Mouse (Mus musculus): ENCODE results near the gene 2310033P09Rik. TPM values are rescaled to one million over a fixed set of nuclear protein-coding genes. Genes with fewer than 3 reads are reported as not detected.

2310033P09Rik gene
- polyA plus RNA-seq, 1 experiment from 2014 or later = 36.2 TPM

DNA sequence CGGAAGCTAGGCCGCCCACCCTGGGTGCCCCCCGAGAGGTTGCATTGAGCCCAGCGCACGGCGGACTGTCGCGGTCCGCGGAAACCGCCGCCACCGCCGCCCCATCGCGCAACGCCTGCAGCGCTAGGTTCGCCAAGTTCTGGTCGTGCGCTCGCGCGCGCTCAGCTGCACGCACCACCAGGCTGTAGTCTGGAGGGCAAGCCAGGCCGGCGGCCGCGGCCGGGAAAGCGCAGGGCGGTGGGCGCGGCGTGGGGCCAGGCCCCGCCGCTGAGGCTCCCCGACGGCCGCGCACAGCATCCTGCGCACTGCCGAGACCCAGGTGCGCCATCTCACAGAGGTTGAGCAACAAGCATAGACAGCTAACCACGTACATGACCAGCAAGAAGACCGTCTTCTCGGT is 31.6 kb upstream of the 2310033P09Rik start:
- peaks cover 80% of the 10 kb centered on the region for H3K27me3 ChIP-seq
- no peak overlapping the region for H3K4me2 ChIP-seq
- WGBS = 4% methylated on average over 48 of the region's 48 CpGs

DNA sequence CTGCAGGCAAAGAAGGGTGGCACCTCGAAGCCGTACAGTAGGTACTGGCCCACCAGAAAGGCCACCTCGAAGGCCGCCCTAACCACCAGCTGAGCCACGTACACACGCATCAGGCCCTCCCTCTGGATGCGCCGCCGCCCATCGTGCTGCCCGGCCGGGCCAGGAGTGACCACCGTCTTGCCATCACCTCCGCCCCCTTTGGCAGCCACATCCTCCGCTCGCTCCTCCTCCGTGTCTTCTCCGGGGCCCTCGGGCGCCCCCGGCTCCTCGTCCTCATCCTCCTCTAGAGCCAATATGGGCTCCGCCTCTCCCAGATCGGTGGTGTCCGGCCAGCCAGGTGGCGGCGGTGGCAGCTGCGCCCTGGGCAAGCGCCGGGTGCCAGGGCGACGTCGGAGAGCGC is 31.2 kb upstream of the 2310033P09Rik start:
- no peak for ATAC-seq (ENCODE audit: low FRiP score)
- Histone ChIP-seq H3K27me3 (peaks cover 77% of the 10 kb centered on the region), H3K4me1 (0 out of 2 replicates have a peak, but pooled peaks cover 3% of the 10 kb centered on the region), H3K9me3 (no peaks in the 10 kb centered on the region), H3K4me3 (replicated peaks) (0 out of 2 replicates have a peak overlapping the region, but pooled peaks have one; percentile 10), H3K27ac (no peak overlapping the region), H3K36me3 (replicated peaks) (no peaks in the 10 kb centered on the region), H3K9ac (no peak overlapping the region), H3K4me2 (no peak overlapping the region)
- 7% methylated on average over 34 of the region's 34 CpGs for WGBS

More for the DNA sequence above, 31.6 kb upstream of the 2310033P09Rik start:
- ATAC-seq (ENCODE audit: low FRiP score) = no peak
- Histone ChIP-seq H3K27ac (no peak overlapping the region), H3K9me3 (no peaks in the 10 kb centered on the region), H3K4me3 (replicated peaks) (peak overlapping the region; percentile 10; the same call in 1 of the 2 replicates), H3K4me1 (0 out of 2 replicates have a peak, but pooled peaks cover 3% of the 10 kb centered on the region), H3K9ac (no peak overlapping the region), H3K36me3 (replicated peaks) (no peaks in the 10 kb centered on the region)

DNA sequence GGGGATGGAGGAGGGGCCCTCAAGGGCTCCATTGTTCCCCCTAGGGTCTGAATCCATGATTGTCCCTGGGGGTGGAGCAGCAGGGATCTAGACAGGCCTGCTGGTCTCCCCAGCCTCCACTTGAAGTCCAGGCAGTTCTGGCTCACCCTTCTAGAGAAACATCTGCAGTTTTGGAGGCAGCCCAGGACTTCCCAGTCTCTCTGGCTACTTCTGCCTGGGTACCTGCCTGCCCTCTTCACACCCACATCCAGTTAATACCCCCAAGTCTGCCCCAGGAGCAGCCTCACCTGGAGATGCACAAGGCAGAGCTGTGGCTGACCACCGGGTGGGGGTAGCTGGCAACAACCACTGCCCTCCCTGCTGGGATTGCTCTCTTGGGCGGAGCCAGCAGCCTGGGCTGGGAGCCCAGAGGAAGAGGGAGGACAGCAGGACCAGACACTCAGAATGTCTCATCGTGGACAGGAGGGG is 25.2 kb upstream of the 2310033P09Rik start, which contains the start of gene Gjc2:
TSS of gene Gjc2 (minus strand) at position 350 of the 468 bp plus-strand sequence.
- no peak within 1 kb of the TSS for H3K27ac ChIP-seq
- H3K9me3 ChIP-seq = no peaks in the 10 kb centered on the region
- WGBS = 41% methylated on average over 3 of the region's 3 CpGs
- H3K4me2 ChIP-seq = no peak within 1 kb of the TSS
- peaks cover 23% of the 10 kb centered on the region for H3K27me3 ChIP-seq
- ATAC-seq (ENCODE audit: low FRiP score) = no peak
- H3K4me3 ChIP-seq (replicated peaks) = no peak within 1 kb of the TSS
- no peaks in the 10 kb centered on the region for H3K4me1 ChIP-seq
- H3K36me3 ChIP-seq (replicated peaks) = peaks cover 31% of the 10 kb centered on the region
- H3K9ac ChIP-seq = no peak within 1 kb of the TSS

DNA sequence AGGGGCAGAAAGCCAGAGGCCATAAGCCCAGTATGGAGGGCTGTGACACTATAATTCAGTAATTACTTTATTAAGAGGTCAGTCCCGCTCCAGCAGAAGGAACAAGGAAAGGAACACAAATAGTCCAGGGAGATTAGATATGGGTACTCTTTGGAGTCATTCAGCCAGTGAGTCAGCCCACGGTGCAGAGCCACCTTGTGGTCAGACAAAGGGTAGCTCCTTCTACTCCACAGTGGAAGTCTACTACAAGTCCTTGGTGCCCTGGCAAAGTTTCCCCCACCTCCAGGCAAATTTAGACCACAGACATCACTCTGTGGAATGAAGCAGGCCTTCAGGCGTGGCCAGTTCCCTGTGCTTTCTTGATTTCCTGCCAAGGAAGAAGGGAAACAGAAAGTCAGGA is 24.3 kb upstream of the 2310033P09Rik start:
- 38% methylated on average over 3 of the region's 3 CpGs for WGBS
- H3K4me2 ChIP-seq = no peak overlapping the region
- H3K9ac ChIP-seq = no peak overlapping the region
- no peaks in the 10 kb centered on the region for H3K4me1 ChIP-seq
- no peak overlapping the region for H3K27ac ChIP-seq
- no peak overlapping the region for H3K4me3 ChIP-seq (replicated peaks)
- H3K9me3 ChIP-seq = no peaks in the 10 kb centered on the region
- no peak for ATAC-seq (ENCODE audit: low FRiP score)
- peaks cover 14% of the 10 kb centered on the region for H3K27me3 ChIP-seq
- peaks cover 31% of the 10 kb centered on the region for H3K36me3 ChIP-seq (replicated peaks)

DNA sequence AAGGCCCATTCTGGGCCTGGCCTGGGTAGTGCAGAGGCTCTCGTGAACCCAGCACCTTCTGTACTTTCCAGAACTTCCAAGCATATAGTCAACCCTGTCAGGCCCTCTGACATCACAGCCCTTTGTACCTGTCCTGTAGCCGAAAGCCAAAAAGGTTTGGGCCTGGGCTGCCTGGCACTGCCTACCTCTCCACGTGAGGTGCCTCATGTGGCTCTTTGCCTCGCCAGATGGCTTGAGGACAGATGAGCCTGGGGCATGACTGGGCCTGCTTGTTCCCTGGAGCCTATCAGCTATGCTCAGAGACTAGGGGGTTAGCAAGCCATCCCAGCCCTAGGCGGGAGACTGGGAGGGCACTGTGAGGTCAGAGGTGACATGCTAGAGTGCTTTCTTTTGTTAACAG is 22.6 kb upstream of the 2310033P09Rik start:
- Histone ChIP-seq H3K27ac (no peak overlapping the region), H3K4me3 (replicated peaks) (no peak overlapping the region), H3K4me1 (peaks cover 7% of the 10 kb centered on the region; the same call in 1 of the 2 replicates), H3K9me3 (no peaks in the 10 kb centered on the region), H3K36me3 (replicated peaks) (peaks cover 31% of the 10 kb centered on the region), H3K27me3 (peaks cover 2% of the 10 kb centered on the region; the same call in 1 of the 2 replicates), H3K4me2 (no peak overlapping the region), H3K9ac (no peak overlapping the region)
- no peak for ATAC-seq (ENCODE audit: low FRiP score)
- WGBS = 85% methylated on average over 5 of the region's 5 CpGs

DNA sequence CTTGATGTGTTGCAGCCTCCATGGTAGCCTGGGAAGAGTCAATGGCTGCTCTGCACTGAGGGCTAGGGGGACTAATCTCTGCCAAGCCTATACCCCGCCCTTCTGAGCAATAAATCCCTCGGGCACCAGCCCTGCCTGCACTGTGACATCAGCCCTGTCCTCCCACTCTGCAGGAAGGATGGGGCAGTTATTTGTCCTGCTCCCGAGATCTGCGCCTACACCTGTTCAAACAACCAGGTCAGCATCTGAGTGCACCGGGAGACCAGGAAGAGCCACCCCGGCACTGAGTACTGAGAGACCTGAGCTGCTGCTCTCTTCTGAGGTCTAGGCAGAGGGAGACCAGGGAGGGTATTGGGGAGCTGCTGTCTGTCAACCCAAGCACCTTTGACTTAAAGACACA is 20.4 kb upstream of the 2310033P09Rik start:
- WGBS = 91% methylated on average over 6 of the region's 6 CpGs
- H3K4me3 ChIP-seq (replicated peaks) = no peak overlapping the region
- H3K4me2 ChIP-seq = no peak overlapping the region
- peaks cover 12% of the 10 kb centered on the region for H3K4me1 ChIP-seq
- no peak overlapping the region for H3K9ac ChIP-seq
- no peaks in the 10 kb centered on the region for H3K9me3 ChIP-seq
- no peak overlapping the region for H3K27ac ChIP-seq
- ATAC-seq (ENCODE audit: low FRiP score) = no peak
- no peaks in the 10 kb centered on the region for H3K27me3 ChIP-seq
- peaks cover 31% of the 10 kb centered on the region for H3K36me3 ChIP-seq (replicated peaks)

DNA sequence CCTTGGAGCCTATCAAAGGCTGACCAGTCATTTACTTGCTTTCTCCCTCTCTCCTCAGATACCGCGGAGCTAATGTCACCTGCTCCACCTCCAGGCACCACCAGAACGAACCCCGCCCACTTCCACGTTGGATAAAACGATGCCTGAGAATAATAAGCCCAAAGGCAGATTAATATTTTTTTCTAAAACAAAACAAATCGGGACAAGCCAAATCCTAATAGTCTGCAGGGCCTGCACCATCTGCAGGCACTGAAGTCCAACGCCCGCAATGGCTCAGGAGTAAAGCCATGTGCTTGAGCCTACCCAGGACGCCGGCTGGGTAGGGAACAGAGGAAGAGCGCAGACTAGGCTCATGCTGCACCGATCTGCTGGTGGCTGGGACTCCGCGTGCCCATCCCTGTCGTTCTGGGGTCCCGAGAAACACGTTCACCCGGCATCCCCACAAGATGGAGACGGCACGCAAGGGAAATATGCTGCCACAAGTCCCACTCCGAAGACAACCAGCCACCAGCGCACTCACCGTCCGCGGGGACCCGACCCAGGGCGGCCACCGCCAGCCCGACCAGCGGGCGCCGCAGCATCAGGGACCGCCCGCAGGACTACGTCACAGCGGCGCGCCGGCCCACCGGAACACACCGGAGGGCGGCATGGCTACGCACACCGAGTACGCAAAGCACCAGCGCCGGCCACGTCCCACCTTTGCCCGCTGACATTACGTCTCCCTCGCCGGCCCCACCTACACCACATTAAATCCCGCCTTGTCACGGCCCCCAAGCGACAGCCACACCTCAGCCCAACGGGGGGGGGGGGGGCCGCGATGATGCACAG is 16.7 kb upstream of the 2310033P09Rik start:
- peak; percentile 96 for ATAC-seq (ENCODE audit: low FRiP score)
- Histone ChIP-seq H3K27me3 (no peaks in the 10 kb centered on the region), H3K9me3 (no peaks in the 10 kb centered on the region), H3K4me2 (peak overlapping the region; percentile 64), H3K36me3 (replicated peaks) (no peaks in the 10 kb centered on the region; the same call in 1 of the 2 replicates), H3K9ac (peak overlapping the region; percentile 57), H3K27ac (peak overlapping the region; percentile 88), H3K4me1 (peaks cover 12% of the 10 kb centered on the region), H3K4me3 (replicated peaks) (peak overlapping the region; percentile 60)
- under 1% methylated on average over 54 of the region's 59 CpGs for WGBS

DNA sequence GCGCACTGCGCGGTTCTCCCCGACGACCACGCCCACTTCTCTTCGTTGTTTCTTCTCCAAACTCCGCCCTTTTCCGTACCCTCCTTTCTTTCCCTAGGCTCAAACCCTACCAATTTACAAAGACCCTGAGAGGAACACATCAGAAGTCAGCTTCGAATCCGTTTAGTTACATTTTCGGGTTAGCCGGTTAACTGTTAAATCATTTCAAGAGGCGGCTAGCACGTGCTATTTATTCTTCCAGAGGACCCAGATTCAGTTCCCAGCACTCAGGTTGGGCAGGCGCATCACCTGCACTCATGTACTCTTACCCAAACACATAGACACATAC is 16.1 kb upstream of the 2310033P09Rik start, which contains the start of gene Guk1:
TSS of gene Guk1 (minus strand) at position 154 of the 328 bp plus-strand sequence.
- Histone ChIP-seq H3K9ac (peak within 1 kb of the TSS; percentile 57), H3K9me3 (no peaks in the 10 kb centered on the region), H3K27me3 (no peaks in the 10 kb centered on the region), H3K4me1 (peaks cover 12% of the 10 kb centered on the region), H3K36me3 (replicated peaks) (no peaks in the 10 kb centered on the region), H3K4me2 (peak within 1 kb of the TSS; percentile 64), H3K4me3 (replicated peaks) (peak within 1 kb of the TSS; percentile 60), H3K27ac (peak within 1 kb of the TSS; percentile 88)
- WGBS = 5% methylated on average over 16 of the region's 16 CpGs
- ATAC-seq (ENCODE audit: low FRiP score) = peak; percentile 33; the same call in 1 of the 2 replicates

DNA sequence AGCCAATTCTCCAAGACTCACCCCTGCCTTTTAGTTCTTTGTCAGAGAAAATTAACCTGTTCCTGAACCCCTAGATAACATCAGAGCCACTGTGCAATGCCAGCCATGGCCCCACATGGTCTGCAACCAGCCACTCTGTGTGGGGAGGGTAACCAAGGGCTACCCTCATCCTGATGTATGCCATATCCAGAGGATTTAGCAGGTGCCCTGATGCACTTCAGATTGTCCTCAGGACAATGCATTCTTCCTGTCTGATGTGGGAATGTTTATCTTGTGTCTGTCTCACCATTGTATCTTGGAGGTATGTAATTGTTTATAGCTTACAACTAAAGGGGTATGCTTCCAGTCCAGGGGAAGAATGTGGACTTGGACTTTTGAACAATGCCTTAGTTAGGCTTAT is 11.9 kb upstream of the 2310033P09Rik start:
- Histone ChIP-seq H3K36me3 (replicated peaks) (0 out of 2 replicates have a peak, but pooled peaks cover 7% of the 10 kb centered on the region), H3K4me3 (replicated peaks) (no peak overlapping the region), H3K9me3 (no peaks in the 10 kb centered on the region), H3K27me3 (no peaks in the 10 kb centered on the region), H3K9ac (no peak overlapping the region), H3K4me1 (peaks cover 4% of the 10 kb centered on the region), H3K4me2 (no peak overlapping the region), H3K27ac (no peak overlapping the region)
- no peak for ATAC-seq (ENCODE audit: low FRiP score)

DNA sequence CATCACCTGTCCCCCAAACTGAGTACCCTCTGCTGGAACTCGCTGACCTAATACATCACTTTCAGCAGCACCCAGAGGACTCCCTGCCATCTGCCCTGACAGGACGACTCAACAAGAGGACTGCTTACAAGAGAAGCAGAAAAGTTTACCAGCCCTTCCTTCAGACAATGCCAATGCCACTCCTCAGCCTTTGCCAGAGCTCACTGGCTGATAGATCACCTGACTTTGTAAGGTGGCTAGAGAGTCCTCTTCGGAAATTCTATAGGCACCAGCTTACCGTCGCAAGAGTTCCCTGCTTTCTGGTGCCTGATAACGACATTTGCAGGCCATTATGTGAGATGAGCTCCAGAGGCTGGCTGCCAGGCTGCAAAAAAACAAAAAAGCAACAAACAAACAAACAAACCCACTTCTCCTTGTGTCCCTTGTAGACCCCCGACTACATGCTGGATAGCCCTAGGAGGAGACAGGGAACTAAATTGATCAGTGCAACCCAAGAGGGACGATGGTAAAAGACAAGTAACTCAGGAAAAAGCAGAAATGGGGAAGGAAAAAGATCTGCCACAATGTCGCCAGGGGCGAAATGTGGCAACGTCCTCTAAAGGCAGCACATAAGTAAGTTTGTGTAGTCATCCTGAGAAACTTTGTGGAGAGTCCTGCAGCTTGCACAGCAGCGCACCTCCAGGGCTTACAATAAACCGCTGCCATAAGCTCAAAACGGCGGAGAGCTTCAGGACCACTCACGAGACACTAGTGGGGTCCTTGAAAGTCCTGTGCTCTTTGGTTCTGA is 6.7 kb upstream of the 2310033P09Rik start:
- Histone ChIP-seq H3K27me3 (no peaks in the 10 kb centered on the region), H3K36me3 (replicated peaks) (peaks cover 26% of the 10 kb centered on the region), H3K9ac (peak overlapping the region; percentile 81), H3K4me2 (peak overlapping the region; percentile 82), H3K4me3 (replicated peaks) (peak overlapping the region; percentile 87), H3K9me3 (no peaks in the 10 kb centered on the region), H3K4me1 (peaks cover 19% of the 10 kb centered on the region), H3K27ac (no peak overlapping the region)
- 38% methylated on average over 16 of the region's 16 CpGs for WGBS
- no peak for ATAC-seq (ENCODE audit: low FRiP score)

DNA sequence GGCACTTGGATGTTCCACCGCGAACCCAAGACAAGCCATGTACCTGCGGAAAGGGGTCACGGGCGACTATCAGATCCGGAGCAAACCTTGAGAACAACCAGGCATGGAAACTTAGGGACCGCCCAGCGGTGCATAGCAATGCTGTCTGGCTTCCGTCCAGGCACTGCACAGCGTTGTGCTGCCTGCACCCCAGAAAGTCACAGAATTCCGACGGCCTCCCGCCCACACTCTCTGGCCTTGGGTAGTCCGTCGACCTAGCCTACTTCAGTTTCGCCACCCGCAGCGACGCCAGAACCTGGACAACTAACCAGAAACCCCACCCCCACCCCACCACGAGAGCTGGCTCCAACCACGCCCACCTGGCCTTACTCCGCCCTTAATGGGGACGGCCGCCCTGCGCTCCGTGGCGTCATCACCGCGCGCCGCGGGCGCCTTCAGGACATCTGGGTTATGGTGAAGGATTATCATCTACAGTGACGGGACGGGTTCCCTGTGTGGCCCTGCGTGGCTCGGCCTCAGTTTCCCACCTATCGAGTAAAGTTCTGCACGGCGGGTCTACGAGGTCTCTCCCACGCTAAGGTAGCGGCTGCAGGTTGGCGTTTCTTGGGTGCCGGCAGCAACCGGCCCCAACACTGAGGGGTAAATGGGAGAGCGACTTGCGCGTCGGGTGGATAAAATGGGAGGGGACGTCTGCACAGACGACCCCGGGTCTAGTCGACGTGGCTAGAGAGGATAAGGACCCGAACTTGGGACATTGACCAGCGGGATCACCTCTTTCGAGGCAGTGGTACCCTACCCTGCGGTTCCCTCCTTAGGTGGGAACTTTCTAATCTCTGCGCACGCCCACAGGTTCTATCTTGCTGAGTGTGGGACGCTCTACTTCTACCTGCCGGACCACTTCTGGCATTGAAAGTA is 5.8 kb upstream of the 2310033P09Rik start, which contains the start of gene Mrpl55:
TSS of gene Mrpl55 (plus strand) at position 406 of the 915 bp plus-strand sequence.
- WGBS = under 1% methylated on average over 63 of the region's 63 CpGs
- Histone ChIP-seq H3K9ac (peak within 1 kb of the TSS; percentile 81), H3K4me2 (peak within 1 kb of the TSS; percentile 82), H3K9me3 (no peaks in the 10 kb centered on the region), H3K27me3 (no peaks in the 10 kb centered on the region), H3K36me3 (replicated peaks) (peaks cover 31% of the 10 kb centered on the region), H3K4me3 (replicated peaks) (peak within 1 kb of the TSS; percentile 87), H3K4me1 (peaks cover 19% of the 10 kb centered on the region), H3K27ac (0 out of 2 replicates have a peak within 1 kb of the TSS, but pooled peaks have one; percentile 8)
- peak; percentile 91 for ATAC-seq (ENCODE audit: low FRiP score)
